Mouse (Mus musculus) bone marrow macrophage, adult 2 months (primary cell): ENCODE data around the gene Kcnh6.

Source experiments
- CTCF ChIP-seq: IDR thresholded peaks from 2 replicates; pipeline ENCODE4 v1.5.1; 2012; ENCODE audit warnings: low read depth, mild to moderate bottlenecking, low read length, moderate library complexity
- POLR2A ChIP-seq: IDR thresholded peaks from 2 replicates; pipeline ENCODE4 v1.6.1; 2012; ENCODE audit warnings: mild to moderate bottlenecking, low read depth, low read length, borderline replicate concordance

DNA sequence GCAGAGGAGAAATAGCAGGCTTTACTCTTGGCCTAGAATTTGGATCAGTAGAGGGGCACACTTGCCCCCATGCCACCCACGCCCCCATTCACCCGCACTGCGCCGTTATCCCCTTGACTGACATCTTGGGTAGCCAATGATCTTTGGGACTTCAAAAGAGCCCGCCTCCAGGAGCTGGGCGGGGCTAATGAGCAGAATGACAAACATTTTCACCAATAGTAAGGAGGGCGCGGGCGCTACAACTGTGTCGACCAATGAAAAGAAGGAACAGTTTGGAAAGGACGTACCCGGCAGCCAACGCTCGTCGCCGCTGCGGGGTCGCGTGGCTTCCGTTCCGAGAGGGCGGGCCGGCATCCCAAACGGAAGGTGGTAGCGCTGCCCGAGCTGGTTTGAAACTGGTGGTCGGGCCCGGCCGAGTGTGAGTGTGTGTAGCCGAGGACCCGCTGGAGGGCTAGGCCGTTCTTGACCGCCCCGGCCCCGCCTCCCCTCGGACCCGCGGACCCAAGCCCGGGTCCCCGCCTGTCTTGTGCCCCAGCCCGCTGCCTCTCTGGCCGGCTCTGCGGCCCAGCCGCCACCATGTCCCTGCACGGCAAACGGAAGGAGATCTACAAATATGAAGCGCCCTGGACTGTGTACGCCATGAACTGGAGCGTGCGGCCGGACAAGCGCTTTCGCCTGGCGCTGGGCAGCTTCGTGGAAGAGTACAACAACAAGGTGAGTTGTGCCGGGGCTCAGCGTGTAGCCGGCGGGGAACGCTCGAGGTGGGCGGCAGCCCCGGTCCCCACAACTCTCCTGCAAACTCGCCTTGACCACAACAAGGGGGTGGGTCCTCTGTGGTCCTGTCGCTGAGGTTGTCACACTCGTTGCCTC lies 28.9 kb downstream of the Kcnh6 start, which contains the start of gene Dcaf7:
- TF ChIP-seq CTCF = no peak
- no peak for TF ChIP-seq POLR2A
